Mouse (Mus musculus): ENCODE measurements around the gene Ephb6.

Ephb6 gene

GRCm38 (mm10) chr6:41604401-41605050 is 756 bp upstream of the Ephb6 start:
- DNase-seq (ENCODE audit: low read depth, low spot score) = peak; percentile 29
- Histone ChIP-seq H3K36me3 (ENCODE audit: control insufficient read depth, insufficient read depth, low read length, poor library complexity, severe bottlenecking) (no peaks in the 10 kb centered on the region), H3K27me3 (ENCODE audit: control insufficient read depth, insufficient read depth, low read length, poor library complexity, severe bottlenecking) (no peaks in the 10 kb centered on the region)

- Histone ChIP-seq H3K36me3 (ENCODE audit: control insufficient read depth, insufficient read depth, low read length, poor library complexity, severe bottlenecking) (no peaks in the 10 kb centered on the region), H3K27me3 (ENCODE audit: control insufficient read depth, insufficient read depth, low read length, poor library complexity, severe bottlenecking) (no peaks in the 10 kb centered on the region)
- no peak for DNase-seq (ENCODE audit: low read depth, low spot score)
Measured at GRCm38 (mm10) chr6:41605794-41606104, 467 bp downstream of the Ephb6 start.

GRCm38 (mm10) chr6:41606214-41606613 is 932 bp downstream of the Ephb6 start:
- DNase-seq (ENCODE audit: low read depth, low spot score) = no peak
- Histone ChIP-seq H3K27me3 (ENCODE audit: control insufficient read depth, insufficient read depth, low read length, poor library complexity, severe bottlenecking) (no peaks in the 10 kb centered on the region), H3K36me3 (ENCODE audit: control insufficient read depth, insufficient read depth, low read length, poor library complexity, severe bottlenecking) (no peaks in the 10 kb centered on the region)

GRCm38 (mm10) chr6:41607637-41608036 is 2.4 kb downstream of the Ephb6 start:
- H3K36me3 ChIP-seq (ENCODE audit: control insufficient read depth, insufficient read depth, low read length, poor library complexity, severe bottlenecking) = no peaks in the 10 kb centered on the region
- H3K27me3 ChIP-seq (ENCODE audit: control insufficient read depth, insufficient read depth, low read length, poor library complexity, severe bottlenecking) = no peaks in the 10 kb centered on the region
- no peak for DNase-seq (ENCODE audit: low read depth, low spot score)

GRCm38 (mm10) chr6:41620173-41620798 is 15.0 kb downstream of the Ephb6 start:
- H3K27me3 ChIP-seq (ENCODE audit: control insufficient read depth, insufficient read depth, low read length, poor library complexity, severe bottlenecking) = no peaks in the 10 kb centered on the region
- no peak for DNase-seq (ENCODE audit: low read depth, low spot score)

GRCm38 (mm10) chr6:41621241-41621990 is 16.1 kb downstream of the Ephb6 start:
- H3K36me3 ChIP-seq (ENCODE audit: control insufficient read depth, insufficient read depth, low read length, poor library complexity, severe bottlenecking) = no peaks in the 10 kb centered on the region

More at GRCm38 (mm10) chr6:41620173-41620798, 15.0 kb downstream of the Ephb6 start:
- H3K36me3 ChIP-seq (ENCODE audit: control insufficient read depth, insufficient read depth, low read length, poor library complexity, severe bottlenecking) = no peaks in the 10 kb centered on the region

GRCm38 (mm10) chr6:41622661-41623060 is 17.4 kb downstream of the Ephb6 start:
- H3K36me3 ChIP-seq (ENCODE audit: control insufficient read depth, insufficient read depth, low read length, poor library complexity, severe bottlenecking) = no peaks in the 10 kb centered on the region
- no peaks in the 10 kb centered on the region for H3K27me3 ChIP-seq (ENCODE audit: control insufficient read depth, insufficient read depth, low read length, poor library complexity, severe bottlenecking)
- peak; percentile 2 for DNase-seq (ENCODE audit: low read depth, low spot score)

More at GRCm38 (mm10) chr6:41621241-41621990, 16.1 kb downstream of the Ephb6 start:
- no peaks in the 10 kb centered on the region for H3K27me3 ChIP-seq (ENCODE audit: control insufficient read depth, insufficient read depth, low read length, poor library complexity, severe bottlenecking)
- peak; percentile 8 for DNase-seq (ENCODE audit: low read depth, low spot score)

GRCm38 (mm10) chr6:41628180-41628579 is 22.9 kb downstream of the Ephb6 start:
- DNase-seq (ENCODE audit: low read depth, low spot score) = no peak

GRCm38 (mm10) chr6:41630791-41631190 is 25.5 kb downstream of the Ephb6 start:
- Histone ChIP-seq H3K27me3 (ENCODE audit: control insufficient read depth, insufficient read depth, low read length, poor library complexity, severe bottlenecking) (no peaks in the 10 kb centered on the region), H3K36me3 (ENCODE audit: control insufficient read depth, insufficient read depth, low read length, poor library complexity, severe bottlenecking) (no peaks in the 10 kb centered on the region)
- DNase-seq (ENCODE audit: low read depth, low spot score) = no peak

More at GRCm38 (mm10) chr6:41628180-41628579, 22.9 kb downstream of the Ephb6 start:
- Histone ChIP-seq H3K36me3 (ENCODE audit: control insufficient read depth, insufficient read depth, low read length, poor library complexity, severe bottlenecking) (no peaks in the 10 kb centered on the region), H3K27me3 (ENCODE audit: control insufficient read depth, insufficient read depth, low read length, poor library complexity, severe bottlenecking) (no peaks in the 10 kb centered on the region)

- H3K36me3 ChIP-seq (ENCODE audit: control insufficient read depth, insufficient read depth, low read length, poor library complexity, severe bottlenecking) = no peaks in the 10 kb centered on the region
- no peak for DNase-seq (ENCODE audit: low read depth, low spot score)
- no peaks in the 10 kb centered on the region for H3K27me3 ChIP-seq (ENCODE audit: control insufficient read depth, insufficient read depth, low read length, poor library complexity, severe bottlenecking)
Measured at GRCm38 (mm10) chr6:41631549-41631948, 26.3 kb downstream of the Ephb6 start.

- Histone ChIP-seq H3K36me3 (ENCODE audit: control insufficient read depth, insufficient read depth, low read length, poor library complexity, severe bottlenecking) (no peaks in the 10 kb centered on the region), H3K27me3 (ENCODE audit: control insufficient read depth, insufficient read depth, low read length, poor library complexity, severe bottlenecking) (no peaks in the 10 kb centered on the region)
- no peak for DNase-seq (ENCODE audit: low read depth, low spot score)
Measured at GRCm38 (mm10) chr6:41635211-41635610, 29.9 kb downstream of the Ephb6 start.

- H3K27me3 ChIP-seq (ENCODE audit: control insufficient read depth, insufficient read depth, low read length, poor library complexity, severe bottlenecking) = no peaks in the 10 kb centered on the region
- DNase-seq (ENCODE audit: low read depth, low spot score) = no peak
- H3K36me3 ChIP-seq (ENCODE audit: control insufficient read depth, insufficient read depth, low read length, poor library complexity, severe bottlenecking) = no peaks in the 10 kb centered on the region
Measured at GRCm38 (mm10) chr6:41636178-41636577, 30.9 kb downstream of the Ephb6 start, which contains the start of gene Trpv6. Trpv6 (minus strand) TSS chr6:41636405.

- H3K36me3 ChIP-seq (ENCODE audit: control insufficient read depth, insufficient read depth, low read length, poor library complexity, severe bottlenecking) = no peaks in the 10 kb centered on the region
- no peaks in the 10 kb centered on the region for H3K27me3 ChIP-seq (ENCODE audit: control insufficient read depth, insufficient read depth, low read length, poor library complexity, severe bottlenecking)
- no peak for DNase-seq (ENCODE audit: low read depth, low spot score)
Measured at GRCm38 (mm10) chr6:41637393-41637792, 32.1 kb downstream of the Ephb6 start.

GRCm38 (mm10) chr6:41637927-41638506 is 32.7 kb downstream of the Ephb6 start:
- Histone ChIP-seq H3K27me3 (ENCODE audit: control insufficient read depth, insufficient read depth, low read length, poor library complexity, severe bottlenecking) (no peaks in the 10 kb centered on the region), H3K36me3 (ENCODE audit: control insufficient read depth, insufficient read depth, low read length, poor library complexity, severe bottlenecking) (no peaks in the 10 kb centered on the region)
- DNase-seq (ENCODE audit: low read depth, low spot score) = no peak

- no peaks in the 10 kb centered on the region for H3K27me3 ChIP-seq (ENCODE audit: control insufficient read depth, insufficient read depth, low read length, poor library complexity, severe bottlenecking)
- H3K36me3 ChIP-seq (ENCODE audit: control insufficient read depth, insufficient read depth, low read length, poor library complexity, severe bottlenecking) = no peaks in the 10 kb centered on the region
- no peak for DNase-seq (ENCODE audit: low read depth, low spot score)
Measured at GRCm38 (mm10) chr6:41640449-41640848, 35.2 kb downstream of the Ephb6 start.

All from splenic B cell, adult 2 months (primary cell).